Mouse (Mus musculus) spleen, postnatal 14 days (tissue): ENCODE results near the gene Ampd1.

Experiments used
- DNase-seq, 2 experiments: peaks; one replicate each; pipeline ENCODE4 v3.0.0; 2021 to 2022; ENCODE audit warnings: low spot score in 2 of 2

Gene Ampd1

DNA sequence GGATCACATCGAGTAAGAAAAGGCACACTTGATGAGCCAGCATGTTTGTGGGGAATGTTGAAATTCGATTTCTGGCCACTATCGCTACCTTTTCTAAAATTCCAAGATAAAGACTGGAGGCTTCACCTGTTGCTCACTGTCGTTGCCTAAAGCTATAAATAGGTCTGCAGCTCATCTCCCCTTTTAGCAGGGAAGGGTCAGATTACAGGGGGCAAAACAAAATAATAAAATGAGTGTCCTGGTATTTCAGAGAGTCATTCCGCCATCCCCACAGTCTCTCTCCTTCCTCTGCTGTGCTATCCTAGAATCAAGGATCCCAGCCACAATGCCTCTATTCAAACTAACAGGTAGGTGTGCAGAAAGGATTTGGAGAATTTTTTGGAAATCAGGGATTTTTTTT, at the start of gene Ampd1:
TSS of gene Ampd1 (plus strand) at position 244 of the 400 bp plus-strand sequence.
- DNase-seq, result no peak

- no peak for DNase-seq
These were observed 47.6 kb upstream of the Ampd1 start for GRCm38 (mm10) chr3:103026174-103026573.

GRCm38 (mm10) chr3:103040285-103040684, 33.5 kb upstream of the Ampd1 start:
- DNase-seq, result no peak

GRCm38 (mm10) chr3:103040861-103041379, 32.9 kb upstream of the Ampd1 start:
- no peak for DNase-seq

GRCm38 (mm10) chr3:103056016-103056595, 17.7 kb upstream of the Ampd1 start:
- no peak for DNase-seq

DNA sequence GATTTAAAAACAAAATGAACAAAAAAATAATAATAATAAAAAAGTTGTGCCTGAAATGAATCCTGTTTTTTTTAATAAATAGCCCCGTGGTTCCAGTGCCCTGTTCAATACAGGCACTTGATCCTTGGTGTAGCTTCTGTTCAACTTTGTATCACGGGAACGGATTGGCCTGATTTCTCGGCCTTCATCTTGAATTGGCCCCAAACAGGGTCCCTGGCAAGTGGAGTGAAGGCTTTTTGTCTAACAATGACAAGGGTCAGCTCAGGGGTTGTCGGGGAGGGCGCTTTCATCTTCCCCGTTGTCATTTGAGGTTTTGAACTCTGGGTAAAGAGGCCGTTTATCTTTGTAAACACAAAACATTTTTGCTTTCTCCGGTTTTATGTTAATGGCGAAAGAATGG, 16.1 kb upstream of the Ampd1 start:
- no peak for DNase-seq

DNA sequence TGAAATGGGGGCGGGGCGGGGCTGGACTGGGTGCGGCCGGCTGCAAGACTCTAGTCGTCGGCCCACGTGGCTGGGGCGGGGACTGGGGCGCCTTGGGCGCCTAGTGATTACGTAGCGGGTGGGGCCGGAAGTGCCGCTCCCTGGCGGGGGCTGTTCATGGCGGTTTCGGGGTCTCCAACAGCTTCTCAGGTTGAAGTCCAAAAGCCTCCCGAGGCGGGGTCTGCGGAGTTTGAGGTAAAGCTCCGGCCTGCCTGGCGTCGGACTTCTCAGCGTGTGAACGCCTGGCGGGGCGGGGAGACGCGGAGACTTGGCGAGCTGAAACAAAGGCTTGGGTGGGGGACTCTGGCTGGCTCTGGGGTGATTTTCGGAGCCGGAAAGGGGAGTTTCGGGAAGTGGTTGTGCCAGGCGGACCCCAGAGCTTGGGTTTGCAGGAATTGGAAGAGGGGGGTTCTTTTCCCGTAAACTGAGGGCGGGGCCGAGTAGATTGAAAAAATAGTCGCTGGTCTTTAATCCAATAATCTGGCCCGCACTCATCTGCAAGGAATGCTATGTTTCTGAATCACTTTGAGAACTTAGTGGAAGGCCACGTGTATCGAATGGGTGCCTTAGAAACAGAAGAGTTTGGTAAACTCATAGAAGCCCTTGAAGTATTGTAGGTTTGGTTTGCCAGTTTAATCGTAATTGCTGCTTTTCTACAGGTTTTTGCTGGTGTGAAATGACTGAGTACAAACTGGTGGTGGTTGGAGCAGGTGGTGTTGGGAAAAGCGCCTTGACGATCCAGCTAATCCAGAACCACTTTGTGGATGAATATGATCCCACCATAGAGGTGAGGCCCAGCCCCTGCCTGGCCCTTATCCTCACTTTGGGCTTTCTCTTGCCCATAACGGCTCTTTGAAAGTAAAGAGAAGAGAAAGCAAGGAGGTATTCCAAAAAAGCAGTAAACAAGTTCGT, 15.3 kb upstream of the Ampd1 start, which contains the start of gene Nras:
TSS of gene Nras (plus strand) at position 79 of the 951 bp plus-strand sequence.
- DNase-seq, result peak; percentile 84 to 95

- no peak for DNase-seq
These were observed 6.9 kb upstream of the Ampd1 start for GRCm38 (mm10) chr3:103066927-103067326.

- no peak for DNase-seq
These were observed 4.8 kb upstream of the Ampd1 start for GRCm38 (mm10) chr3:103068971-103069370.

DNA sequence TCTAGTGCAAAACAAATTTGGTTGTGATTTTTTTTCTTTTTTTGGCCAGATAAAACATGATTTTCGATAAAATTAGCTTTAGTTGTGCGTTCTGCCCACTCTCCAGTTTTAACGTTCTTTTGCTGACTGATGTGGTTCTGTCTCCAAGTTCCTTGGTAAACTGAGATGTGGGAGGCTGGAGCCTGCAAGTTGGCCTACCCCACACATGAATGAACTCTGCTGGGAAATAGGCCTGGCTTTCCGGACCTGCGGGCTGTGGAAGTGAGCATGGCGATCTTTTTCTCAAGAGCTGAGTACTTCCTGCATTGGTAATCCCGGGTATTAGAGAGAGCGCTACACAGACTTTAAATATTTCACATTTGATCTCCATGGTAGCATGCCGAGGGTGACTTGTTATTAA, 2.1 kb downstream of the Ampd1 start:
- DNase-seq, result no peak

GRCm38 (mm10) chr3:103076476-103076875, 2.7 kb downstream of the Ampd1 start:
- DNase-seq, result no peak

GRCm38 (mm10) chr3:103079301-103079700, 5.5 kb downstream of the Ampd1 start:
- DNase-seq, result no peak

- no peak for DNase-seq
These were observed 7.2 kb downstream of the Ampd1 start for GRCm38 (mm10) chr3:103081051-103081450.

DNA sequence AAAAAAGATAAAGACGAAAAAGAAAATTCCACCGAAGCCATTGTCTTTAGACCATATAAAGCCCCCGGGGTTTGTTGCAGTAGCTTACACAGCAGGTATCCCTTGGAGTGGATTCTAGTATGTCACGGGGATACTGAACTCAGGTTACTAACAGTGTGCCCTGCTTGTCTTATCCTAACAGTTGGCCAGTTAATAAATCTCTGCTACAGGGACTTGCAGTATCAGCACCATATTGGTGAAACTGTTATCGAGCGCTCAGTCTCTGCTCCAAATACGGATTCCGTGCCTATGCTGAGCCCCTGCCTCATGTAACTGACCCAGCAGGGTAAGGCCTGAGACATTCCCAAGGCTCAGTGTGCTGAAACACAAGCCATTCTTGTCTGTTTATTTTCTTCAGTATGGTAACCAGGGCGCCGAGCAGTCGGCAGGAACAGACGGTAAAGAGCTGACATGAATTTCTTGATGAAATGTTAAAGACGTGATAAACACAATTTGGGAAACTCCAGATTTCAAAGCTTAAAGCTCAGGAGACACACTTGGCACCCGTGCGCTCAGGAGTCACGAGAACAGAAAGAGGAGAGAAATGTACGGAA, 8.1 kb downstream of the Ampd1 start:
- no peak for DNase-seq

DNA sequence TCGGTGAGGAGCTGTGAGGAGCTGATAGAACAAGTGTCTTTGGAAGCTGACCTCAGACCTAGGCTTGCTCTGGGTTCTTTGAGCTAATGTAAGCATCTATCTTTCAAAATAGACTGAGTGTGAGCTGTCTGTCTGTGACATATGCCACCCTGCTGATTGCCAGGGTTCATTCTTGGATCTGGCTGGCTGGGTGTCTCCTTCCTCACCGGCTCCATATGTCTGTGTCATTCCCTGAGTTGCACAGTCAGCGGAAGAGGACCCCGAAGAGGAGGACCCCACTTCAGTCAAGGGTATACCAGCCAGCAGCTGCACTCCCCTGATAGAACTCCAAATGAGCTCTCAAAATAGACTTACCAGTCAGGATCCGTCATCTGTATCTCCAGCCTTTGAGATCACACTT, 8.9 kb downstream of the Ampd1 start:
- no peak for DNase-seq

- DNase-seq, result no peak
These were observed 12.2 kb downstream of the Ampd1 start for GRCm38 (mm10) chr3:103085986-103086385.

GRCm38 (mm10) chr3:103091753-103092152, 17.9 kb downstream of the Ampd1 start:
- DNase-seq, result no peak

GRCm38 (mm10) chr3:103098662-103099061, 24.8 kb downstream of the Ampd1 start:
- DNase-seq, result no peak

DNA sequence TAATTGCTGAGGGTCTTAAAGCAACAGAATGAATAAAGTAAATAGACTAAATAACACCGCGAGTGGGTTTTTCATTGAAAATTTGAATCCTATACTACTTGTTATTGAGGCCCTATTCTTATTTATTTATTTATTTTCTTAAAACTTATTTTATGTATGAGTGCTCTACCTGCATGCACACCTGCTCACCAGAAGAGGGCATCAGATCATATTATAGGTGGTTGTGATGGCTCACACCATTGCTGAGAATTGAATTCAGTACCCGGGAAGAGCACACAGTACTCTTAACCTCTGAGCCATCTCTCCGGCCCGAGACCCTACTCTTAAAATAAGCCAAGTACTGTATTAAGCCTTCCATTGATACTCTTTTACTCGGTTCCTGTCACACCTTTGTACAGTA, 25.9 kb downstream of the Ampd1 start:
- DNase-seq, result no peak

- no peak for DNase-seq
These were observed 26.9 kb downstream of the Ampd1 start for GRCm38 (mm10) chr3:103100735-103101134.

- no peak for DNase-seq
These were observed 27.4 kb downstream of the Ampd1 start for GRCm38 (mm10) chr3:103101194-103101593.

GRCm38 (mm10) chr3:103101909-103102308, 28.1 kb downstream of the Ampd1 start:
- peak in 1 of 2 experiments; percentile 9 for DNase-seq
